Mouse (Mus musculus): ENCODE data around the gene Gnptab. TPM values are rescaled to one million over a fixed set of nuclear protein-coding genes. Genes with fewer than 3 reads are reported as not detected.

Gnptab gene
- polyA plus RNA-seq, 1 experiment from 2014 or later, result 7.7 TPM

GRCm38 (mm10) chr10:88494959-88495587 is 116.1 kb downstream of the Gnptab start:
- ATAC-seq (ENCODE audit: insufficient read depth, low FRiP score, low TSS enrichment) (no peak), DNase-seq (ENCODE audit: low spot score) (no peak)
- Histone ChIP-seq H3K9ac (ENCODE audit: low read length) (no peak overlapping the region), H3K4me3 (ENCODE audit: low read depth, low read length) (no peak overlapping the region), H3K4me2 (ENCODE audit: low read depth) (no peak overlapping the region), H3K4me1 (ENCODE audit: control insufficient read depth, insufficient read depth, low read length) (no peaks in the 10 kb centered on the region), H3K27ac (ENCODE audit: low read depth, low read length) (no peak overlapping the region), H3K27me3 (ENCODE audit: control insufficient read depth, insufficient read depth, low read length) (no peaks in the 10 kb centered on the region), H3K36me3 (ENCODE audit: control insufficient read depth, insufficient read depth, low read length) (no peaks in the 10 kb centered on the region), H3K9me3 (ENCODE audit: control insufficient read depth, low read length) (no peaks in the 10 kb centered on the region)
- 77% methylated on average over 4 of the region's 4 CpGs for WGBS

Other genes starting within 250 kb of the Gnptab start
- 12.6 and 14.3 TPM in 2 replicates for gene Parpbp, start 232.2 kb upstream of the Gnptab start, polyA plus RNA-seq (2014; fragmentation: Nextera tagmentation; extraction: Ambion mirVana)
- 77.7 and 85.2 TPM in 2 replicates for gene Nup37, start 232.1 kb upstream of the Gnptab start, polyA plus RNA-seq (2014; fragmentation: Nextera tagmentation; extraction: Ambion mirVana)
- 39.2 and 40.7 TPM in 2 replicates for gene Washc3, start 178.0 kb upstream of the Gnptab start, polyA plus RNA-seq (2014; fragmentation: Nextera tagmentation; extraction: Ambion mirVana)
- 0.24 and 0.76 TPM in 2 replicates for gene Dram1, start 52 bp upstream of the Gnptab start, polyA plus RNA-seq (2014; fragmentation: Nextera tagmentation; extraction: Ambion mirVana)
- not detected in 2 replicates for gene Sycp3, start 80.4 kb downstream of the Gnptab start, polyA plus RNA-seq (2014; fragmentation: Nextera tagmentation; extraction: Ambion mirVana)
- gene Chpt1, start 124.9 kb downstream of the Gnptab start, polyA plus RNA-seq (2014; fragmentation: Nextera tagmentation; extraction: Ambion mirVana), result 21.5 and 27.1 TPM in 2 replicates
- 17.6 and 18.8 TPM in 2 replicates for gene Mybpc1, start 226.0 kb downstream of the Gnptab start, polyA plus RNA-seq (2014; fragmentation: Nextera tagmentation; extraction: Ambion mirVana)